Mouse (Mus musculus) kidney, adult 2 months (tissue): ENCODE data around the gene Tpst1. TPM values are rescaled to one million over a fixed set of nuclear protein-coding genes. Genes with fewer than 3 reads are reported as not detected.

ENCODE experiments used
- DNase-seq: peaks from one replicate; pipeline ENCODE4 v3.0.0; 2021
- H3K27ac ChIP-seq: fragments of 200-500 bp; 2 replicates; pipeline ENCODE4 v1.5.1; 2012; ENCODE audit warnings: low read depth, low read length, control low read depth, inconsistent platforms; ENCODE audit not compliant: insufficient read depth
- H3K27me3 ChIP-seq: fragments of 200-500 bp; replicated peaks from 2 replicates; pipeline ENCODE4 v1.6.1; 2012; ENCODE audit warnings: mild to moderate bottlenecking, moderate library complexity, low read length, inconsistent platforms; ENCODE audit not compliant: control insufficient read depth, insufficient read depth
- H3K36me3 ChIP-seq: fragments of 200-500 bp; 2 replicates; pipeline ENCODE4 v1.6.1; 2012; ENCODE audit warnings: mild to moderate bottlenecking, moderate library complexity, low read length, inconsistent platforms; ENCODE audit not compliant: control insufficient read depth, insufficient read depth
- H3K4me1 ChIP-seq: fragments of 200-500 bp; 2 replicates; pipeline ENCODE4 v1.6.1; 2011; ENCODE audit warnings: low read length; ENCODE audit not compliant: control insufficient read depth, insufficient read depth
- H3K4me3 ChIP-seq: fragments of 200-500 bp; 2 replicates; pipeline ENCODE4 v1.5.1; 2011; ENCODE audit warnings: mild to moderate bottlenecking, low read depth, low read length, control low read depth; ENCODE audit not compliant: insufficient read depth
- CTCF ChIP-seq: fragments of 200-500 bp; conservative IDR thresholded peaks from 2 replicates; pipeline ENCODE4 v1.5.1; 2011; ENCODE audit warnings: low read depth, mild to moderate bottlenecking, control low read depth, low read length, moderate library complexity, mixed read lengths; ENCODE audit not compliant: insufficient read depth, insufficient read length
- POLR2A ChIP-seq: fragments of 200-500 bp; IDR thresholded peaks from one replicate; pipeline ENCODE4 v1.6.1; 2011; ENCODE audit warnings: low read depth, low read length, control low read depth
- WGBS: fragments of 180-500 bp; shearing (Covaris S2); methylation state at CpG from one replicate; pipeline ENCODE4 v1.1.7; 2018; 5-methylcytosine and 5-hydroxymethylcytosine counted together
- polyA plus RNA-seq: library from polyadenylated mRNA; depleted of rRNA; stranded (reverse); fragments of >200 nt; gene quantifications from 2 replicates; pipeline ENCODE4 v1.2.3, GENCODE M21; 2012

Gene Tpst1
- polyA plus RNA-seq, 1 experiment = 8.7 TPM

DNA sequence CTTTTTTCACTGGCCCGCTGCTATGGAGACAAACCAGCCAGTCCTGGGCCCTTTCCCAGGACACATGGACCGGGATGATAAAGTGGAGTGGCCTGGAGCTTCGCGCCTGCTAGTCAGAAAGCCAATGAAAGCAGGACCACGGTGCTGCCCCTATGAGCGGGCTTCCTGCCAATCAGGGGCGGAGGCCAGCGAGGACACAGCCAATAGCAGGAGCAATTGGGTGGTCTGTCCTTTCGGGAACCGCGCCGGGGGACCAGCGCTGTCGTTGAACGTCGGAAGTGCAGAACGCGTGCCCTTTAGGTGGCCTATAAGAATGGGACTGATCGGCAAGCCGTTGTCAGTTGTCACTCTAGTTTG, 70.8 kb downstream of the Tpst1 start:
- TF ChIP-seq POLR2A (no peak), CTCF (no peak)
- no peaks in the 10 kb centered on the region for H3K27me3 ChIP-seq

DNA sequence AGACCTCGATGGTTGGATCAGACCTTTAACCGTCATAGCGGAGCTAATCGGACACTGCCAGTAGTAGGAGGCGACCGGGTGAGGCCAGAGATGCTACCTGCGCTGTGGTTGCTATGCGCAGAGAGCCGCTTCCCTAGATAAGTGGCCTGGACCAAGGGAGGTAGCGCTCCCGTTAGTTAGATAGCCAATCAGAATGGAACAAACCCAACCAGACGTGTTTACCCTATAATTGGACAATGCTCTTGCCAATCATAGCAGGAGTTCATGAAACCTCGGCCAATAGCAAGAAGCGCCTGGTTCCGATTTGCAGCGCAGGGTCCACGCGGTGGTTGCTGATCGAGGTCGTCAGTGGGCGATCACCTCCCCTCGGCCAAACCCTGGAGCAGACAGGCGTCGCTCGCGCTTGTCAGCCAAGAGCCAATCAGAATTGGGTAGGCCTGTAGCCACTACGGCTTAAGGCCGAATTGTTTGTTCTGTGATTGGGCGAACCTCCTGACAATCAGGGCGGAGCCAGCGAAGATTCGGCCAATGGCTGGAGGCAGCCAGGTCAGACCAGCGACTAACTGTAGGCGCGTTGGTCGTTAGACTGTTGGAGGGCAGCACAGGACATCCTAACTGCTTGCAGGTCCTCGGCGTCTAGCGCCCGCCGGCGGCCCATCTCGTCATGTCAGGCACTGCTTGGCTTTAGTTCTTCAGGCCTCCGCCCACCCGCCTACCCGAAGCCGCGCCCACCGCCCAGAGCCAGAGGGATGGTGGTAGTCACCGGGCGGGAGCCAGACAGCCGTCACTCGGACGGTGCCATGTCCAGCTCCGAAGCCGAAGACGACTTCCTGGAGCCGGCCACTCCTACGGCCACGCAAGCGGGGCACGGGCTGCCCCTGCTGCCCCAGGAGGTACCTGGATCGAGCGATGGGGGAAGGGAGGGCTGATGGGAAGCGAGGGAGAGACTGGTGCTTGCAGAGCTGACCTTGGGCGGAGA, 71.5 kb downstream of the Tpst1 start, which contains the start of gene Kctd7:
Gene Kctd7, plus strand, starts transcription at position 528 of the 979 bp plus-strand sequence.
- H3K36me3 ChIP-seq = no peaks in the 10 kb centered on the region
- peaks cover 3% of the 10 kb centered on the region; the same call in 1 of the 2 replicates for H3K4me1 ChIP-seq
- TF ChIP-seq POLR2A = no peak
- peak; percentile 25; the same call in 1 of the 2 replicates for TF ChIP-seq CTCF
- DNase-seq = peak; percentile 99
- WGBS = under 1% methylated on average over 66 of the region's 66 CpGs
- H3K27ac ChIP-seq = peak within 1 kb of the TSS; percentile 32; the same call in 1 of the 2 replicates
- peak within 1 kb of the TSS; percentile 75 for H3K4me3 ChIP-seq
- no peaks in the 10 kb centered on the region for H3K27me3 ChIP-seq

More for the DNA sequence above, 70.8 kb downstream of the Tpst1 start:
- Histone ChIP-seq H3K27ac (no peak overlapping the region; the same call in 1 of the 2 replicates), H3K4me1 (peaks cover 3% of the 10 kb centered on the region; the same call in 1 of the 2 replicates), H3K4me3 (peak overlapping the region; percentile 75), H3K36me3 (no peaks in the 10 kb centered on the region)
- 3% methylated on average over 20 of the region's 20 CpGs for WGBS
- DNase-seq = peak; percentile 77

DNA sequence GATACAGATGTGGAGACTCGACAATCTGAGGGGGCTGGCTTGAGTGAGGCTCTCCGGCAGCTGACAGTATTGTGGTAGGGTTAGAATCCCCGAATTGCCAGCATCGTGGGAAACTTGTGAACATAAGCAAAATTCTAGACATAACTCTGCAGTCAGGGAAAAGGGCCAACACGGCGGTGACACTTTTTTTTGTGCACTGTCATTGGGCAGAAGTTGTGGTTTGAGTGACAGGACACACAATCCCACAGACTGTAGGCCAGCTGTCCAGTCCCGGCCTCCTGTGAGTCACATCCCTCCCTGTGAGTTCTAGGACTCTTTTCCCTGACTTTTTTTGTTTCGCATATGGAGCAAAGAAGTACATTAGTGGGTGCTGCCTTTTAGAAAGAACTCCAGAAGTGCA, 72.8 kb downstream of the Tpst1 start:
- H3K36me3 ChIP-seq = no peaks in the 10 kb centered on the region
- no peak overlapping the region for H3K27ac ChIP-seq
- H3K4me1 ChIP-seq = peaks cover 3% of the 10 kb centered on the region; the same call in 1 of the 2 replicates
- no peaks in the 10 kb centered on the region for H3K27me3 ChIP-seq
- H3K4me3 ChIP-seq = no peak overlapping the region
- no peak for DNase-seq
- 82% methylated on average over 8 of the region's 8 CpGs for WGBS
- TF ChIP-seq POLR2A = no peak
- no peak for TF ChIP-seq CTCF

DNA sequence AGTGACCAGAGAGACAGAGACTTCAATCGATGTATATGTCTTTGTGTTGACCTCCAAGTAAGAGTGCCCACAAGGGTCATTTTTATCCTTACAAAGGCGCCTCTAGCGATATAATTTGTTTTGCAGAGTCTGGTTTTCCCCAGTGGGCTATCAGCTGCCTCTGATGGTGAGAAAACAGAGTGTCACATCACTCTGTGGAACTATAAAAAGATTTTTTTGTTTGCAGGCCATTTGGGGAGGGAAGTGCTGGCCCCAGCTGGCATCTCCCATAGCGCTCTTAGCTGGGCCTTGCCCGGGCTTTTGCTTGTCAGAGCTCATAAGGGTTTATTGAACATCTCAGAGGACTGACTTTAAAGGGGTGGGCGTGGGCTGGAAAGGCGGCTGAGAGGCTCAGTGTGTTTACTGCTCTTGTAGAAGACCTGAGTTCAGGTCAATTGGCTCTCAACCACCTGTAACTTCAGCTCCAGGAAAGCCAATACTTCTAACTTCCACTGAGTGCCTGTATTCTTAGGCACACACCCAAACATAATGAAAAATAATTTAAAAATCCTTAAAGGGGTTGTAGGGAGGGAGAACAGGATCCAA, 76.7 kb downstream of the Tpst1 start:
- Histone ChIP-seq H3K4me1 (peaks cover 3% of the 10 kb centered on the region; the same call in 1 of the 2 replicates), H3K36me3 (no peaks in the 10 kb centered on the region), H3K27me3 (no peaks in the 10 kb centered on the region), H3K4me3 (no peak overlapping the region), H3K27ac (no peak overlapping the region)
- no peak for DNase-seq
- TF ChIP-seq POLR2A = no peak
- TF ChIP-seq CTCF = no peak
- 78% methylated on average over 7 of the region's 7 CpGs for WGBS

DNA sequence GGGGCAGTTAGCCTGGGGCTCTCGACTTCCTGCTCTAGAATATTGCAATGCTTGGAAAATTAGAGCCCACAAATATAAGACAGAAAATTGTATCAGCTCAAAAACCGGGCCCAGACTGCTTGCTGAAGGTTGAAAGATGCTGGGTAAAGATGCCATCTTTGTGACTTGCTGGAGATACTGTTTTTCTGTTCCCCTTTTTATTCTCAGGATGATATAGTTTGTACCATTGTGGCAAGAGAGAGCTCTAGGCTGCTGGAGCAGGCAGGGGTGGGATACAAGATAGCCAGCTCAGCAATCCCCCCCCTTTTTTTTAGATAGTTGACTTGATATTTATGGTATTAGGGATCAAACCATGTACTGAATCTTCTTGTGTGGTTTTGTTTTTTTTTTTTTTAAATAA, 81.2 kb downstream of the Tpst1 start:
- Histone ChIP-seq H3K4me1 (no peaks in the 10 kb centered on the region), H3K4me3 (no peak overlapping the region), H3K27ac (no peak overlapping the region), H3K36me3 (no peaks in the 10 kb centered on the region), H3K27me3 (no peaks in the 10 kb centered on the region)
- WGBS = 82% methylated on average over 2 of the region's 2 CpGs
- DNase-seq = no peak
- no peak for TF ChIP-seq POLR2A
- no peak for TF ChIP-seq CTCF

DNA sequence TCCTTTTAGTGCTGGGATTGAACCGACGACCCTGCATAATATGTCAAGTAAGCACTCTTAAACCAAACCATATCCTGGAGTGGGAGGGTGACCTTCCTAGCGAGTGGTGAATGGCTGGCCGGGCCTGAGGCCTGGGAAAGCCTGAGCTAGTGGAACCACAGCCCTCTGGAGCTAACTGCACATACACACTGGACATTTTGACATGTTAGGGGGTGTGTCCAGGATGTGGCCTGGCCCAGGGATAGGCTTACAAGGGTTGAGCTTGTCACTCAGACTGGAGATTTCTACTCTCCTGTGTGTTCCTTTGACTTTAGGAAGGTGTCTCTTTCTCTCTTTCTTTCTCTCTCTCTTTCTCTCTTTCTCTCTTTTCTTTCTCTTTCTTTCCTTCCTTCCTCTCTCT, 85.4 kb downstream of the Tpst1 start:
- no peak overlapping the region for H3K4me3 ChIP-seq
- TF ChIP-seq POLR2A (no peak), CTCF (no peak)
- no peaks in the 10 kb centered on the region for H3K36me3 ChIP-seq
- H3K27ac ChIP-seq = no peak overlapping the region
- no peaks in the 10 kb centered on the region for H3K27me3 ChIP-seq
- 70% methylated on average over 4 of the region's 4 CpGs for WGBS
- H3K4me1 ChIP-seq = no peaks in the 10 kb centered on the region
- no peak for DNase-seq

DNA sequence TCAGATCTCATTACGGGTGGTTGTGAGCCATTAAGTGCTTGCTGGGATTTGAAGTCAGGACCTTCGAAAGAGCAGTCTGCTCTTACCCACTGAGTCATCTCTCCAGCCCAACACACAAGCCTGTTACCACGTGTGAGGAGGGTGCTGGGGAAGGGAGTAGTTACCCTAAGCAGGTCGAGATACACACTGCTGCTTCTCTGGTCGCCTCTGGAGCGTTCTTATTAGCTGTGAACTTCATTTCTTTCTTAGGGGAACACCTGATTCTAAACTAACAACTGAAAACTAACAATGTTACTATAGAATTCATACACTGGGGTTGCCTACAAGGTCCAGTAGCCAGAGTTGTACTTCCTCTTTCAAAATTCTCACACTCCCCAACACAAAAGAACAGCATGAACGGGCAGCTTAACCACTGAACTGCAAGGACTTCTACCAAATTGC, 86.7 kb downstream of the Tpst1 start:
- Histone ChIP-seq H3K27me3 (no peaks in the 10 kb centered on the region), H3K36me3 (no peaks in the 10 kb centered on the region), H3K4me1 (no peaks in the 10 kb centered on the region), H3K4me3 (no peak overlapping the region), H3K27ac (no peak overlapping the region)
- TF ChIP-seq CTCF (no peak), POLR2A (no peak)
- WGBS = 66% methylated on average over 7 of the region's 7 CpGs
- no peak for DNase-seq
